Mouse (Mus musculus) CD4-positive, CD25-positive, alpha-beta regulatory T cell, adult 2 months (primary cell): ENCODE data around the gene Zscan2.
A peak's percentile ranks its signal among the peaks of the same experiment; 100 is the strongest.

Experiments used
- DNase-seq: peaks from one replicate; pipeline ENCODE4 v3.0.0-alpha.2; 2012; ENCODE audit warnings: low read depth, low spot score

Gene Zscan2

GRCm38 (mm10) chr7:80843910-80844640, 16.6 kb upstream of the Zscan2 start:
- no peak for DNase-seq

- DNase-seq, result no peak
These were observed 16.0 kb upstream of the Zscan2 start for GRCm38 (mm10) chr7:80844691-80845090.

DNA sequence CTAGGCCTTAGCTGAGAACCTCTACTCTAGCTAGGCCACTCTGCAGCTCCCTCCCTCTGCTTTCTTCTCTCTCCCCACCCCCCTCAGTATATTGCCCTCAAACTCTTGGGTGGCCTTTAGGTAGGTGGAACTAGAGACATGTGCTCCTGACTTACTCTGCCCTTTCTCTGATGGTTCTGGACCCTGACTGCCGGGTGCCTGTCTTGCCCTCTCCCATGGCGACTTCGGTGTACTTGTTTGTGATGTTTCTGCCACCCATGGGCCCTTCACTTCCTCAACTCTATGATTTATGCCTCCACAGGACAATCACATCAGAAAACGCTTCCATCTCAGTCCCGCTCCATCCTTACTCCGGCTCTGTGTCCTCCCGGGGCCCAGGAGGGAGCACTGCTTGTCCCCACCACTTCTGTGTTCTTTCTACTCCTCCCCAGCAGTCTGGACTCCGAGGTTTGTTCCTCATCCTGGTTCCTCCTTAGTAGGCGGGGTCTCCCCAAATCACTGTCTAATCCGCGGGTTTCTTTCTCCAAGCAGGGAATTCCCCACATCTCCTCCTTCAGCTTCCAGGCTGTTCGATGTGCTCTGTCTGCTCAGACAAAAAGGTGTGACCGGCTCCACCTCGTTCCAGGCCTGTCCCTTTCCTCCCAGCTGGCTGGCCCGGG, 15.0 kb upstream of the Zscan2 start:
- no peak for DNase-seq

DNA sequence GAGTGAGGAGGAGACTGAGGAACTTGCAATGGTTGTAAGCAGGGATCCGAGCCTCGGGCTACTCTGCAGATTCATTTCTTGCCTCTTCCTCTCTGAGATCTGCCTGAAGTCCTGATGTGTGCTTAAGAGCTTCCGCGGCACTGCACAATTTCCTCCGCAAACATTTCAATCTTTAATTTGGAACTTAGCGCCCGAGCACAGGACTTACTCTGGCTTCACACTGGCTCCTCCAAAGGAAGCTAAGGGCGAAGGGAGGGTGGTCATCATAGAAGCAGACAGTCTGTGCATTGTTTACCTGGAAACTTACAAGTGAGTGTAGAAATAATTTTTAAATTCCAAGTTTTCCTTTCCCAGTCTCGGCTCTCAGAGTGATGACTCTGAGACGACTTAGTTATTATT, 14.4 kb upstream of the Zscan2 start:
- DNase-seq, result no peak

- no peak for DNase-seq
These were observed 14.0 kb upstream of the Zscan2 start for GRCm38 (mm10) chr7:80846709-80847108.

GRCm38 (mm10) chr7:80849267-80849666, 11.5 kb upstream of the Zscan2 start:
- DNase-seq, result no peak

DNA sequence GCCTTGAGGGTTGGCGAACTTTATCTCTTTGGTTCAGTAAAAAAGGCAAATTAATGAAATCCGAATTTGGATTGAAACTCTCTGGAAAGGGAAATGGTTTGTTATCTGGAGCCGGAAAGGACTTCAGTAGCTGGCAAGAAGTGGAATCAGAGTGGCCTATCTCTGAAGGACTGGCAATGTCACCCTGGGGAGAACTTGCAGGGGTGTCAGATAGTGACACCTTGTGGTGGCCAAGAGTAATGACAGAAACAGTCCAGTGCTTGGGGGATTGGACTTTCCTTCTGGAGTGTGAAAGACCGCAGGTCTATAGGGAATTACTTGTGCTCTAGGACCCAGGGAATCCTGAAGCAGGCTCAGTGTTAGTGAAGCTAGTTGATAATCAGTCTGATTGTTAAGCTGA, 11.0 kb upstream of the Zscan2 start:
- DNase-seq, result peak; percentile 81

- no peak for DNase-seq
These were observed 10.2 kb upstream of the Zscan2 start for GRCm38 (mm10) chr7:80850520-80850919.

DNA sequence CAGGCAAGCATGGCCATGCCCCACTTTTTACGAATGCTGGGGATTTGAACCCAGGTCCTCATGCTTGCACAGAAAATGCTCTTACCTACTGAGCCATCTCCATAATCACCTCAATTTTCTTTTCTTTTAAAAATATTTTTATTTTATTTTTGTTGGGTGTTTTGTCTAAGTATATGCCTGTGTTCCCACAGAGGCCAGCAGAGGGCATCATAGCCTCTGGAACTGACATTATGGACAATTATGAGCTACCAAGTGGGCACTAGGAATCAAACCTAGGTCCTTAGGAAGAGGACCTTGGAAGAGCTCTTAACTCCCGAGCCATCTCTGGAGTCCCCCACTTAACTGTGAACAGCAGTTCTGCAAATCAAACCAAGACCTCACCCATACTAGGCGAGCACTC, 7.5 kb upstream of the Zscan2 start:
- DNase-seq, result no peak

DNA sequence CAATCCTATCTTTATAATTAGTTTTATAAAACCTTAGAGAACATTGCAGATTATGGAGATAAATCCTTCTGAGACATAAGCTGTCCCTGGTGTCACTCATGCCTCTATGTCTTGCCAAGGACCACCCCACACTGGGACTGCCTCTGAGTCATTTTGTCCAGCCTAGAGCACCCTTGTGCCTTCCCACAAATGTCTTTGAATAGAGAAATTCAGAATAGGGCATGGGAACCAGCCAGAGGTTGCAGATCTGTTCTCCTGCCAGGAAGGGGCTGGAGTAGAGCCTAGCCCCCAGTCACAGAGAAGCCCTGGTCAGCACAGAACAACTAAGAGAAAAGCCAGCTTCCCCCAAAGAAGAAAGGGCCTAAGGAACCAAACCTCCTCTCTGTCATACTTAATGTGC, 5.4 kb upstream of the Zscan2 start:
- DNase-seq, result no peak

GRCm38 (mm10) chr7:80857181-80857580, 3.5 kb upstream of the Zscan2 start:
- DNase-seq, result peak; percentile 89

DNA sequence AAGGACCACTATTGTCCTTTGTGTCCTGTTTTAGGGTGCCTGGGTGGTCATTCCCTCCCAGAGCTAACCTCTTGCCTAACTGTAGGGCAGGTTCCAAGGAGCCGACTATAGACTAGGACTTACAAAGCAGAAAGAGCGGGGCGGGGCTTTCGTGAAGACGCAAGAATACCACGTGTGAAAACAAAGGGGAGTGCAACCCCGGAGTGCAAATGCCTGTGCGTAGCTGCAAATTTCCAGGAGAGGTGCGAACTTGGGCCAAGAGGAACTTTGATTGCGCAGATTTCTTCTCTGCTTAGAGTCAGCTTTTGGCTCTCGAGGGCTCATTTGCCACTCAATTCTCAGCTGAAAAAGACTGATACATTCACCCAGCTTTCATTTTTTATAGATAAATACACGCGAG, 493 bp upstream of the Zscan2 start:
- DNase-seq, result peak; percentile 89

GRCm38 (mm10) chr7:80862475-80862874, 1.8 kb downstream of the Zscan2 start:
- peak; percentile 56 for DNase-seq

DNA sequence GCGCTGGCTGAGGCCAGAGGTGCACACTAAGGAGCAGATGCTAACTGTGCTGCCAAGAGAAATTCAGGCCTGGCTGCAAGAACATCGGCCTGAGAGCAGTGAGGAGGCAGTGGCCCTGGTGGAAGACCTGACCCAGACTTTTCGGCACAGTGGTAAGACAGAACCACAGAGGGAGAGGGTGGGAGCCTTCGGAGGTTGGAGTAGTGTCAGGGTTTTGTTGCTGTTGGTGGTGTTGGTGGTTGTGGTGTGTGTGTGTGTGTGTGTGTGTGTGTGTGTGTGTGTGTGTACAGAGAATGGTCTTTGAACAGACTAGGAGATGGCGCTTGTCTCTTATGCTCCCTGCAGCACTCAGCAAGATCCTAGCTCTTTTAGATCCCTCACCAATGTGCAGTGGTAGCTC, 2.8 kb downstream of the Zscan2 start:
- peak; percentile 31 for DNase-seq

DNA sequence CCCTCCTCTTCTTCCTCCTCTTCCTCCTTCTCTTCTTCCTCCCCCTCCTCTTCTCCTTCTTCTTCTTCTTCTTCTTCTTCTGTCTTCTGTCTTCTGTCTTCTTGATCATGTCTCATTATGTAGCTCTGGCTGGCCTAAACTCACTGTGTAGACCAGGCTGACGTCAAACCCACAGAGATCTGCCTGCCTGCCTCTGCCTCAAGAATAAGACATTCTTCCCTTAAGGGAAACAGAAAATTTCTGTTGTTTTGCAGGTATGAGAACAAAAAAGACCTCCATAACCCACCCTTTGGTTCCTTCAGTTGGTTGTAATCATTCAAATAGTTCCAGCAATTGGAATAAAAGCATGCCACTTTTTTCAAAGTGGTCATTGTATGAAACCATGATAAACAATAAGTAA, 3.4 kb downstream of the Zscan2 start:
- DNase-seq, result peak; percentile 62

DNA sequence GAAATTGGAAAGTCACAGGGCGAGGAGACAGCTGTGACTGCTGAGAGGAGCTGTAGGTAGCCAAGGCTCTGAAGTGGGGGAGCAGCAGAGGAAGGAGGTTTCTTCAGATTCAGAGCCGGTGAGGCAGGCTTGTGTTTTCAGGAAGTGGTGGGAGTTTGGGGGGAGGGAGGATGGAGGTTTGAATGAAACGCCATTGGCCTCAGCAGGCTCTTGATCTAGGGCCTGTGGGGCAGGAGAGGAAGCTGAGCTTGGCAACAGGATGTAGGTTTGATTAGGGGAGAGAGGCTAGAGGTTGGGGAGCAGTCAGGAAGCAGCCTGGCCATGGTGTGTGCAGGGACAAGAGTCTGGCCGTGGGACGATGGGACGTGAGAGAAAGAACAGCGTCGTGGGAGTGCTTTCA, 4.1 kb downstream of the Zscan2 start:
- peak; percentile 89 for DNase-seq

- DNase-seq, result peak; percentile 54
These were observed 4.8 kb downstream of the Zscan2 start for GRCm38 (mm10) chr7:80865521-80865920.

DNA sequence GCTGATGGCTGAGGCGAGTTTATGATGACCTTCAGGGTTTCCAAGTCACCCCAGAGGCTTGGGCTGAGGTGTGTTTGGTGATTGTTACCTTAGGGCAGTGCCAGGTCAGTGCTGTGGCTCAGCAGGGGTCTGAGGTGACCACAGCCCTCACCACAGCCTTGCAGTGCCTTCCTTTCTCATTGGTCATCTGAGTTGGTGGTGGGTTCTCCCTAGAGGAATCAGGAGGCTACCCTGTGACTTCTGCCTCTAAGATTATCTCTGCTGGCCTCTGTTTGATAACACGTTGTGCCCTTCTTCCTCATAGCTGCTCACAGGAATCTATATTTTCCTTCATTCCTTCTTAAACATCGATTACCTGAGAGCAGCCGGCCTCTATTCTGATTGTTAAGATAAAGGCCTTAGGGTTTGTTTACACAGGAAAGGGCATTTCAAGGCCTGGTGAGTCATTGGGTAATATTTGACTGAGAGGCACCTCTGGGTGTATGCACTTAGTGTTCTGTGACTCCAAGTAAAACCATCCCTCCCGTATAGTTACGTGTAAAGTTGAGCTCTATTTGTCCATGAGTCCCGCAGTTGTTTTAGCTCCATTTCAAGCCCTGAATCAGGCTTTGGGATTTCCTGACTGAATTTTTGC, 5.9 kb downstream of the Zscan2 start:
- DNase-seq, result no peak

DNA sequence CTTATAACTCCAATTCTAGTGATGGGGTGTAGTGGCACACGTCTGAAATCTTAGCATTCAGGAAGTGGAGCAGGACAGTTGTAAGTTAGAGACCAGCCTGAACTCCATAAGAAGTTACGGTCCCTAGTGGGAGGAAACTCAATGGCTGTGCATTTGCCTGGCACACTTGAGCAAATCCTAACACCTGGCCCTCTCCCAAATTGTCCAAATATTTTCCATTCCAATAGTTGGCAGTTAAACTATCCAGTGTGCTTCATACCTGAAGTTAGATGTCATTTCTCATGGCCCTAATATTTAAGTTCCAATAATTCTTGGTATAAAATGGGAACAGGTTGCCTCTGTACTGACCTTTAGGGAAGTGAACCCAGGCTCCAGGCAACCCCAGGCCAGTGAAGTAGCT, 8.0 kb downstream of the Zscan2 start:
- no peak for DNase-seq

GRCm38 (mm10) chr7:80873038-80873437, 12.3 kb downstream of the Zscan2 start:
- no peak for DNase-seq

- DNase-seq, result no peak
These were observed 12.9 kb downstream of the Zscan2 start for GRCm38 (mm10) chr7:80873631-80874030.

GRCm38 (mm10) chr7:80875727-80876126, 15.0 kb downstream of the Zscan2 start:
- DNase-seq, result no peak
